Mouse (Mus musculus) kidney, adult 2 months (tissue): ENCODE data around the gene Derl3. TPM values are rescaled to one million over a fixed set of nuclear protein-coding genes. Genes with fewer than 3 reads are reported as not detected.
"Not testable (repeated sequence)": the region's sequence is repeated elsewhere in the genome, so short reads cannot be mapped to it uniquely, and the experiment has no call there.

Experiments
- DNase-seq: peaks from one replicate; pipeline ENCODE4 v3.0.0; 2021
- H3K27ac ChIP-seq: fragments of 200-500 bp; 2 replicates; pipeline ENCODE4 v1.5.1; 2012; ENCODE audit warnings: low read depth, low read length, control low read depth, inconsistent platforms; ENCODE audit not compliant: insufficient read depth
- H3K27me3 ChIP-seq: fragments of 200-500 bp; replicated peaks from 2 replicates; pipeline ENCODE4 v1.6.1; 2012; ENCODE audit warnings: mild to moderate bottlenecking, moderate library complexity, low read length, inconsistent platforms; ENCODE audit not compliant: control insufficient read depth, insufficient read depth
- H3K36me3 ChIP-seq: fragments of 200-500 bp; 2 replicates; pipeline ENCODE4 v1.6.1; 2012; ENCODE audit warnings: mild to moderate bottlenecking, moderate library complexity, low read length, inconsistent platforms; ENCODE audit not compliant: control insufficient read depth, insufficient read depth
- H3K4me1 ChIP-seq: fragments of 200-500 bp; 2 replicates; pipeline ENCODE4 v1.6.1; 2011; ENCODE audit warnings: low read length; ENCODE audit not compliant: control insufficient read depth, insufficient read depth
- H3K4me3 ChIP-seq: fragments of 200-500 bp; 2 replicates; pipeline ENCODE4 v1.5.1; 2011; ENCODE audit warnings: mild to moderate bottlenecking, low read depth, low read length, control low read depth; ENCODE audit not compliant: insufficient read depth
- CTCF ChIP-seq: fragments of 200-500 bp; conservative IDR thresholded peaks from 2 replicates; pipeline ENCODE4 v1.5.1; 2011; ENCODE audit warnings: low read depth, mild to moderate bottlenecking, control low read depth, low read length, moderate library complexity, mixed read lengths; ENCODE audit not compliant: insufficient read depth, insufficient read length
- POLR2A ChIP-seq: fragments of 200-500 bp; IDR thresholded peaks from one replicate; pipeline ENCODE4 v1.6.1; 2011; ENCODE audit warnings: low read depth, low read length, control low read depth
- WGBS: fragments of 180-500 bp; shearing (Covaris S2); methylation state at CpG from one replicate; pipeline ENCODE4 v1.1.7; 2018; 5-methylcytosine and 5-hydroxymethylcytosine counted together
- polyA plus RNA-seq: library from polyadenylated mRNA; depleted of rRNA; stranded (reverse); fragments of >200 nt; gene quantifications from 2 replicates; pipeline ENCODE4 v1.2.3, GENCODE M21; 2012

Gene Derl3
- polyA plus RNA-seq, 1 experiment = 5.0 TPM

DNA sequence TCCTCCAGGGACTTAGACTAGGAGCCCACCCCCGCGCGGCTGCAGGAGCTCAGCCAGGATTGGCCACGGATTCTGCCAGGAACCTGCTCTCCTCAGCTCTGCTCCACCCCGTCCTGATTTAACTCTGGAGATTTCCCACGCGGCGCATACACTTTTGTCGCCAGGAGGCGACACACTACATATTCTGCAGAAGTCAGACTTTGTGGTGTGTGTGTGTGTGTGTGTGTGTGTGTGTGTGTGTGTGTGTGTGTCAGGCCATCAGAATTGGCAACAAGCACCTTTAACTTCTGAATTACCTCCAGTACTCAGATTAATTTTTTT is 10.0 kb upstream of the Derl3 start:
- no peak for TF ChIP-seq POLR2A
- TF ChIP-seq CTCF = peak; percentile 72
- no peak overlapping the region for H3K4me3 ChIP-seq
- H3K27me3 ChIP-seq = no peaks in the 10 kb centered on the region
- peaks cover 14% of the 10 kb centered on the region for H3K4me1 ChIP-seq
- peak overlapping the region; percentile 79 for H3K27ac ChIP-seq
- WGBS = under 1% methylated on average over 10 of the region's 10 CpGs
- H3K36me3 ChIP-seq = no peaks in the 10 kb centered on the region
- DNase-seq = peak; percentile 94

DNA sequence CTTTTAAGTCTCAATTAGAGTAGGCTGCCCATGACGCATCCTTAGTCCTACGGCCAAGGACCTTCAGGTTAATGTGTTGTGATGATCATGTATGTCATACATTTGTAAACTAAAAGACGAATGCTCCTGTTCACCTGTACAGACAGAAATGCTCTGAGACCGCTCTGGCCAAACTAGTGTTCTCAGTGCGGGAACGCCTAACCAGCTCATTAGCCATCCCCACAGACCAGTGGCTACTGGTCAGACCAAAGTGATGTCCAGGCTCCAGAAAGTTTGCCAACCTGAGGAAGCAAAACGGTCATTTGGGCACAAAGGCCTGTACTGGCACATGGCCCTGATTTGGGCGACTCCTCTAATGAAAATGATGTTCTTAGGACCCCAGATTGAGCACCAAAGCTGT is 8.5 kb upstream of the Derl3 start:
- 94% methylated on average over 8 of the region's 8 CpGs for WGBS
- H3K27me3 ChIP-seq = no peaks in the 10 kb centered on the region
- TF ChIP-seq POLR2A = no peak
- no peak for TF ChIP-seq CTCF
- H3K4me3 ChIP-seq = no peak overlapping the region
- DNase-seq = no peak
- H3K27ac ChIP-seq = no peak overlapping the region
- peaks cover 11% of the 10 kb centered on the region for H3K4me1 ChIP-seq
- no peaks in the 10 kb centered on the region for H3K36me3 ChIP-seq

DNA sequence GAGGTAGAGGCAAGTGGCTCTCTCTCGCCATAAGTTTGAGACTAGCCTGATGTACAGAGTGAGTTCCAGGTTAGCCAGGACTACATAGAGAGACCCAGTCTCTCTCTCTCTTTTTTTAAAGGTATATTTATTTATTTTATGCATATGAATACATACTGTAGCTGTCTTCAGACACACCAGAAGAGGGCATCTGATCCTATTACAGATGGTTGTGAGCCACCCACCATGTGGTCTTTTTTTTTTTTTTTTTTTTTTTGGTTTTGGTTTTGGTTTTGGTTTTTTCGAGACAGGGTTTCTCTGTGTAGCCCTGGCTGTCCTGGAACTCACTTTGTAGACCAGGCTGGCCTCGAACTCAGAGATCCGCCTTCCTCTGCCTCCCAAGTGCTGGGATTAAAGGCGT is 5.7 kb upstream of the Derl3 start:
- H3K27ac ChIP-seq, H3K4me3 ChIP-seq, H3K4me1 ChIP-seq, H3K27me3 ChIP-seq, DNase-seq, H3K36me3 ChIP-seq: not testable (repeated sequence)
- 82% methylated on average over 5 of the region's 5 CpGs for WGBS

DNA sequence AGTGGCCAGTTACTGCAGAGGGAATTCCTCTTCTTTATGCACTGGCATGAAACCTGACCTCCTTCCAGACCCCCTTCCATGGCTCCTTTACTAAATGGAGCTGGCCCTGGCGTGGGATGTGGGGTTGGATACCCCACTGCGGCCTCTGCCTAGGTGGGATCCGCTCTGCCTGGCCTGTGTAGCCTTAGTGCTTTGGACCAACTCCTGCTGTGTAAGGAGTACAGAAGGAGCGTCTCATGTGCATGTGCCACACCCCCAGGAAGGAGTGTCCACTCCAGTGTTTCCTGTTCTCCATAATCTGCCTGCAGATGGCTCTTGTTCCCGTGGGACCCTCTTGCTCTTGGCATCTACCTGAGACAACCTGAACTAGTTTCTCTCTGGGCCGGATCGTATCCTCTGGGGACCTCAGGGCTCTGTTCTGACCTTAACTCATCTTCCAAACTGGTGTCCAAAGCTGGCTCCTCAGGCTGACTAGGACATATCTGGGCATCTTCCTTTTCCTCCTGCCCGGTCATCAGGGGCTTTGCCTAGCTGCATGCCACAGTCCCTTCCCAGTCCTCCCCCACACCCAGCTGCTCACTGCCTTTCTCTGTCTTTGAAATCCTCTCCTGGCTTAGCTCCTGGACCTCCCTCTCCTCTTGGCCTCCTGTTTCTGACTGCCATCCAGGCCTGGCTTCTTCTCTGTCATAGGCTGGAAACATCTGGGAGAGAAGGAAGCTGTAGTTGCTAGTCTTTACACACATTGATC is 3.6 kb upstream of the Derl3 start:
- WGBS = 42% methylated on average over 8 of the region's 8 CpGs
- H3K4me1 ChIP-seq = 0 out of 2 replicates have a peak, but pooled peaks cover 3% of the 10 kb centered on the region
- H3K4me3 ChIP-seq = no peak overlapping the region
- no peak overlapping the region for H3K27ac ChIP-seq
- no peak for DNase-seq
- H3K27me3 ChIP-seq = no peaks in the 10 kb centered on the region
- no peaks in the 10 kb centered on the region for H3K36me3 ChIP-seq
- TF ChIP-seq CTCF = no peak
- no peak for TF ChIP-seq POLR2A

DNA sequence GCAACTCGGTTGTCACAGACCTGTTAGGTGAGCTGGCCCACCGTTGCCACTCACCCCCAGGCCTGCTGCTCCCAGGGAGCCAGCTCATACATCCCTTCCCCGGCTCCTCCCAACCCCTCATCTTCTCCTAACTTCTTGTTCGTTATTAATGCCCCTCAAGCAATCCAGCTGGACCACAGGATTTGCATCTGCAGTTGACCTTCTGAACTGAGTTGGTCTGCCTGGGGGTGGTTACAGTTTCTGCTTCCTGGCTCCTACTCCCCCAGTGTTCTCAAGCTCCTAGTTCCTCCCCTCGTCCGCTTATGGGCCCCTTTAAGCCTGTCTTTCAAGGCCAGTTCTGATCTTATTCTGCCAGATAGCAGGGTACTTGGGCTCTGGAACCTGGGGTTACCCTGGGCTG is 1.4 kb downstream of the Derl3 start:
- no peak for DNase-seq
- Histone ChIP-seq H3K36me3 (no peaks in the 10 kb centered on the region), H3K4me1 (peaks cover 6% of the 10 kb centered on the region; the same call in 1 of the 2 replicates), H3K27me3 (no peaks in the 10 kb centered on the region), H3K27ac (no peak overlapping the region), H3K4me3 (no peak overlapping the region)
- 69% methylated on average over 6 of the region's 6 CpGs for WGBS
- TF ChIP-seq POLR2A (no peak), CTCF (no peak)

DNA sequence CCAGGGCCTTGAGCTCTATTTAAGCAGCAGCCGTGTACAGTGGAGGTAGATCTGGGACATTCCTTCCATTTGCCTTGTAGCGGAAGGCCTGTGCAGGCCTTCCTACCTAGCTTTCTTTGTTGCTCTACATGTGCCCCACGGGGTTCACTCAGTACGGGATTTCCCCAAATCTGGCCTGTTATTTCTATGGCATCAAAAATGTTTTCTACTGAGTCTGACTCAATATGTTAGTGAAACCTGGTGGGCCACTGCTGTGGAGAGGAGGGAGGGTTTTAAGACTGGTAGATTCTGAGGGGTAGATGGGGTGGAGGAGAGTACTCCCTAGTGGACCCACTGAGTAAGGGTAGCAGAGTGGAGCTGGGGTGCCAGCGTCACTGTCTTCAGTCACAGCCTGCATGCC is 2.5 kb downstream of the Derl3 start:
- no peaks in the 10 kb centered on the region for H3K36me3 ChIP-seq
- WGBS = 96% methylated on average over 5 of the region's 5 CpGs
- peaks cover 6% of the 10 kb centered on the region; the same call in 1 of the 2 replicates for H3K4me1 ChIP-seq
- TF ChIP-seq POLR2A (no peak), CTCF (no peak)
- H3K27me3 ChIP-seq = no peaks in the 10 kb centered on the region
- no peak overlapping the region for H3K27ac ChIP-seq
- no peak for DNase-seq
- no peak overlapping the region for H3K4me3 ChIP-seq

DNA sequence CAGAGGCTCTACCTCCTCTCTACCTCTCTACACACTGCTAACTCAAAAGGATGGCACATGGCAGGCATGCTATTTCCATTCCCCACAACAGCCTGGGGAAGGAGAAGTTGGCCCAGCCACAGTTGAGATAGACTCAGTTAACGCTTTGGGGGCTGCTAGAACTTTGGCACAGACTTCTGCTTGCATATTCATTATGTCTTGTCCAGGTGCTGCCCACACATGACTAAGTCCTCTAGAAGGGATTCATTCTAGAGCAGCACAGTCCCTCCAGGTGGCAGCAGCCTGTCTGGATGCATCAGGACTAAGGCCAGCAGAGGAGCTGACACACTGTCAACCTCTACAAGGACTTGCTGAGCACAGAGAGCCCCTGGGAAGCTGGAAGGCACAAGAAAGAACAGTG is 3.0 kb downstream of the Derl3 start:
- TF ChIP-seq POLR2A = no peak
- no peak for TF ChIP-seq CTCF
- 89% methylated on average over 1 of the region's 1 CpGs for WGBS
- H3K27ac ChIP-seq = no peak overlapping the region
- H3K4me1 ChIP-seq = peaks cover 6% of the 10 kb centered on the region; the same call in 1 of the 2 replicates
- no peaks in the 10 kb centered on the region for H3K36me3 ChIP-seq
- no peak overlapping the region for H3K4me3 ChIP-seq
- no peaks in the 10 kb centered on the region for H3K27me3 ChIP-seq
- no peak for DNase-seq

DNA sequence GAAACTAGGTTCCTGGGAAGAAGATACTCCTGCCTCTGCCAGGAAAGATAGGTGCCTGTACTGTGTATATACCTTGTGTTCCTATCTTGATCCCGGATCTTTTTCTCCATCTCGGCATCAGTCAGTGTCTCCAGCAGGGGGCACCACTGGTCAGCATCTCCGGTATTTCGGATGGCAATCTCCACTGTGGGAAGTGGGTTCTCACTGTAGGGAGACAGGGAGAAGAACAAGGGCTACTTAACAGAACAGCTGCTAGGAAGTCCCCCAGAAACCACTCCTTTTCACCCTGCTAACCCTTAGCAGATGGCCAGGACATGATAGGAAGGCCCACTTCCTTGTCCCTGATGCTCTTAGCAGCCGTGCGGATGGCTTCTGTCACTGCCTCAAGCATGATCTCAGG is 4.2 kb downstream of the Derl3 start:
- no peaks in the 10 kb centered on the region for H3K36me3 ChIP-seq
- H3K27me3 ChIP-seq = no peaks in the 10 kb centered on the region
- WGBS = 31% methylated on average over 6 of the region's 6 CpGs
- no peak overlapping the region for H3K27ac ChIP-seq
- DNase-seq = peak; percentile 83
- TF ChIP-seq CTCF (peak; percentile 84), POLR2A (no peak)
- peaks cover 6% of the 10 kb centered on the region; the same call in 1 of the 2 replicates for H3K4me1 ChIP-seq
- H3K4me3 ChIP-seq = no peak overlapping the region
